Mouse (Mus musculus): ENCODE data around the gene Stub1.

DNA sequence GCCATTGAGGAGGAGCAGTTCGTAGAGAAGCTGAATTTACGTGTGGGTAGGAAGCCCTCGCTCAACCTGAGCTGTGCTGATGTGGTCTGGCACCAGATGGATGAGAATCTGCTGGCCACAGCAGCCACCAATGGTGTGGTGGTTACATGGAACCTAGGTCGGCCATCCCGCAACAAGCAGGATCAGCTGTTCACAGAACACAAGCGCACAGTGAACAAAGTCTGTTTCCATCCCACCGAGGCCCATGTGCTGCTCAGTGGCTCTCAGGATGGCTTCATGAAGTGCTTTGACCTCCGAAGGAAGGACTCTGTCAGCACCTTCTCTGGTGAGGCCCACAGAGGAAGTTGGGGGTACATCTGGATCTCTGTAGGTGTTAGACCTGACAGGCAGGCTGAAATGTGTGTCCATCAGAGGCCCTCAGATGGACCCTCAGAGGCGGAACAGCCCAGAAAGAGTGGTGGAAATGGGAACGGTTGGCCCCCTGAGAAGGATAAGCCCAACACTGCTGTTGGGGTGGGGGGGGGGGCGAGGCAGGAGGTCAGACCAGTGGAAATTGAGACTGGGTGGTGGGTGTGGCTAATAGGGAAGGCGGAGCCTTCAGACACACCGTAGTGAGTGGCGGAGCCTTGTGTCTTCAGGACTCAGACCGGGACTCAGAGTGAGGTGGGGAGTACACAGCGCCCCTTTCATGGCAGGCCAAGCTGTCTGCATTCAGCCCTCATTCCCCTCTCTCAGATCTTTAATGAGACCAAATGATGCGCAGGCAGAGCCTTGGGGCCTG, 8.7 kb downstream of the Stub1 start:
- TF ChIP-seq CTCF (IDR thresholded peaks at IDR 0.05; ENCODE audit: control insufficient read depth, insufficient read depth, low read length) (no peak), POLR2A (IDR thresholded peaks at IDR 0.05; ENCODE audit: borderline replicate concordance, control insufficient read depth, low read depth, low read length) (no peak)

All from bone marrow, adult 2 months (tissue).